Mouse (Mus musculus) liver, embryonic 16.5 days (tissue): ENCODE measurements around the gene D630023F18Rik. TPM values are rescaled to one million over a fixed set of nuclear protein-coding genes. Genes with fewer than 3 reads are reported as not detected.
A peak's percentile ranks its signal among the peaks of the same experiment; 100 is the strongest.

Experiments used
- ATAC-seq: fragments of 200-750 bp; cut with Nextera tagmentation; 2 replicates; pipeline ENCODE4 v1.8.0; 2017; ENCODE audit warnings: low read depth, mild to moderate bottlenecking, moderate number of reproducible peaks, moderate library complexity
- H3K27ac ChIP-seq: fragments of 300-500 bp; sonication (generic); 2 replicates; pipeline ENCODE4 v1.5.1; 2014; ENCODE audit warnings: mild to moderate bottlenecking, low read length
- H3K27me3 ChIP-seq: fragments of 300-500 bp; sonication (generic); 2 replicates; pipeline ENCODE4 v1.6.1; 2014; ENCODE audit warnings: low read depth, low read length, mixed read lengths; ENCODE audit not compliant: control insufficient read depth, insufficient read depth
- H3K36me3 ChIP-seq: fragments of 300-500 bp; sonication (generic); 2 replicates; pipeline ENCODE4 v1.6.1; 2014; ENCODE audit warnings: mild to moderate bottlenecking; ENCODE audit not compliant: control insufficient read depth, insufficient read depth
- H3K4me1 ChIP-seq: fragments of 300-500 bp; sonication (generic); 2 replicates; pipeline ENCODE4 v1.6.1; 2014; ENCODE audit warnings: low read depth, low read length, mixed read lengths; ENCODE audit not compliant: control insufficient read depth
- H3K4me2 ChIP-seq: fragments of 300-500 bp; sonication (generic); 2 replicates; pipeline ENCODE4 v1.6.1; 2014; ENCODE audit warnings: low read depth, low read length, mixed read lengths
- H3K4me3 ChIP-seq: fragments of 300-500 bp; sonication (generic); 2 replicates; pipeline ENCODE4 v1.5.1; 2014; ENCODE audit warnings: low read depth, mild to moderate bottlenecking, low read length
- H3K9ac ChIP-seq: fragments of 300-500 bp; sonication (generic); 2 replicates; pipeline ENCODE4 v1.6.1; 2014; ENCODE audit warnings: low read depth, low read length
- H3K9me3 ChIP-seq: fragments of 300-500 bp; sonication (generic); replicated peaks from 2 replicates; pipeline ENCODE4 v1.6.1; 2016; ENCODE audit warnings: low read length; ENCODE audit not compliant: control insufficient read depth
- WGBS: fragments of 180-500 bp; shearing (Covaris S2); extraction: QIAGEN DNeasy Blood & Tissue Kit; methylation state at CpG from one replicate; pipeline ENCODE4 v1.1.7; 2014; ENCODE audit not compliant: insufficient replicate concordance; 5-methylcytosine and 5-hydroxymethylcytosine counted together
- polyA plus RNA-seq: library from polyadenylated mRNA; unstranded; fragments of >200 nt; fragmentation: Nextera tagmentation; extraction: Ambion mirVana; gene quantifications from 2 replicates; pipeline ENCODE4 v1.2.1, GENCODE M21; 2015

Gene D630023F18Rik
- polyA plus RNA-seq, 1 experiment from 2014 or later, result 0.48 TPM

- no peak overlapping the region for H3K27ac ChIP-seq
- 50% methylated on average over 8 of the region's 8 CpGs for WGBS
- ATAC-seq, result no peak
- no peak overlapping the region for H3K4me2 ChIP-seq
- H3K9me3 ChIP-seq, result no peaks in the 10 kb centered on the region
- no peak overlapping the region for H3K9ac ChIP-seq
- H3K4me3 ChIP-seq, result no peak overlapping the region
- no peaks in the 10 kb centered on the region for H3K27me3 ChIP-seq
- no peaks in the 10 kb centered on the region for H3K36me3 ChIP-seq
- H3K4me1 ChIP-seq, result no peaks in the 10 kb centered on the region
Measured at GRCm38 (mm10) chr1:65118150-65118913, 4.7 kb downstream of the D630023F18Rik start.

GRCm38 (mm10) chr1:65113536-65114172 is 9.4 kb downstream of the D630023F18Rik start:
- Histone ChIP-seq H3K36me3 (no peaks in the 10 kb centered on the region), H3K9me3 (no peaks in the 10 kb centered on the region), H3K4me3 (no peak overlapping the region), H3K4me1 (no peaks in the 10 kb centered on the region; the same call in 1 of the 2 replicates), H3K4me2 (peak overlapping the region; percentile 19; the same call in 1 of the 2 replicates), H3K27me3 (no peaks in the 10 kb centered on the region), H3K27ac (no peak overlapping the region), H3K9ac (no peak overlapping the region)
- ATAC-seq, result peak; percentile 53; the same call in 1 of the 2 replicates
- 53% methylated on average over 5 of the region's 5 CpGs for WGBS

DNA sequence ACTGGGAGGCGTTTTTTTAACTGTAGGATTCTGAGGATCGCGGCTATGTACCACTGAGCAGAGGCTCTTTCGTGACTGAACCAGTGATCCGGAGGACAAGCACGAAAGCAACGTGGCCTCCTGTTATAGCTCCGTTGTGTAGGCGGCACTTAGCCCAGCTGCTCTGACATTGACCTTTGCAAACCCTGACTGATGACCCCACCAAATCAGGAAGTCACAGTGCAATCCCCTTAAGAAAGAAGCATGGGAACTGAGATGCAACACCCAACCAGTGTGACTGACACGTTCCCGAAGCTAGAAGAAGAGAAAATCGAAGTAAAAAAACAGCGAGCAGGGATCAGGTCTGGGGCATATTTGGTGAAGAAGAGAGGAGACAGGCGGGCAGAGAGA is 10.2 kb downstream of the D630023F18Rik start:
- H3K36me3 ChIP-seq, result no peaks in the 10 kb centered on the region
- no peaks in the 10 kb centered on the region for H3K27me3 ChIP-seq
- no peaks in the 10 kb centered on the region; the same call in 1 of the 2 replicates for H3K4me1 ChIP-seq
- ATAC-seq, result peak; percentile 60
- peak overlapping the region; percentile 8; the same call in 1 of the 2 replicates for H3K4me3 ChIP-seq
- H3K4me2 ChIP-seq, result peak overlapping the region; percentile 55
- H3K9ac ChIP-seq, result no peak overlapping the region
- peak overlapping the region; percentile 65 for H3K27ac ChIP-seq
- H3K9me3 ChIP-seq, result no peaks in the 10 kb centered on the region
- WGBS, result 40% methylated on average over 14 of the region's 14 CpGs

- 9% methylated on average over 8 of the region's 8 CpGs for WGBS
- H3K4me3 ChIP-seq, result peak overlapping the region; percentile 8; the same call in 1 of the 2 replicates
- H3K4me2 ChIP-seq, result peak overlapping the region; percentile 55
- no peaks in the 10 kb centered on the region for H3K27me3 ChIP-seq
- peak; percentile 43 for ATAC-seq
- no peaks in the 10 kb centered on the region for H3K9me3 ChIP-seq
- H3K9ac ChIP-seq, result no peak overlapping the region
- H3K36me3 ChIP-seq, result no peaks in the 10 kb centered on the region
- no peaks in the 10 kb centered on the region; the same call in 1 of the 2 replicates for H3K4me1 ChIP-seq
- peak overlapping the region; percentile 65 for H3K27ac ChIP-seq
Measured at GRCm38 (mm10) chr1:65112031-65112806, 10.8 kb downstream of the D630023F18Rik start.

DNA sequence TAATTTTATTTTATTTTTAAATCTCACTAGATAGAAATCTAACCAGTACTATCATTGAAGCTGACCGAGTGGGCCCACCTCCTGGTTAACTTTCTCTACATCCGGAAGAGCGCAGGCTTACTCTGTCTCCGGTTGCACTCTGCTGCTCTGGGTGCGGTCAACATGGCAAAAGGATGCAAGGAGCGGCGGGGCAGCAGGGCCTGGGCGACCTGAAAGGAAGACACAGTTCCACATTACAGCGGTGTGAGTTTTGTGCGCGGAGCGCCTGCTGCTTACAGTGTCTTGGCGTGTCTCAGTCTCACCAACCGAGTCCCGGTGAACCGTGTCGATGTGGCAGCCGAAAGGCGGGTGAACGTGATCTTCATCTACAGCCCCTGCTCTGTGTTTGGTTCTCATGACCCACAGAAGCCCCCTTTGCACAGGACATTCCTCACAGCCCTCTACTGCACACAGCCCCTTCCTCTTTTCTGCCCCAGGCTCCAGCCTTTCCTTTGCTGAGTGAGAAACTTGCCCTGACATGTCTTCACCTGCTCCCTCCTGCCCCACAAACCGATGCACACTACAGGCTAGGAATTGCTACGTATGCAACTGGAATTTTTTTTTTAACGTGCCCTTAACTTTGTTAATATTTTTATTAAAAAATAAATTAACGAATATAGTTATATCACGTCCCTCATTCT is 13.1 kb downstream of the D630023F18Rik start:
- Histone ChIP-seq H3K9me3 (no peaks in the 10 kb centered on the region), H3K36me3 (no peaks in the 10 kb centered on the region), H3K4me1 (no peaks in the 10 kb centered on the region; the same call in 1 of the 2 replicates), H3K4me3 (no peak overlapping the region), H3K4me2 (no peak overlapping the region), H3K27me3 (no peaks in the 10 kb centered on the region), H3K9ac (no peak overlapping the region), H3K27ac (no peak overlapping the region)
- ATAC-seq, result no peak
- WGBS, result 66% methylated on average over 25 of the region's 25 CpGs

DNA sequence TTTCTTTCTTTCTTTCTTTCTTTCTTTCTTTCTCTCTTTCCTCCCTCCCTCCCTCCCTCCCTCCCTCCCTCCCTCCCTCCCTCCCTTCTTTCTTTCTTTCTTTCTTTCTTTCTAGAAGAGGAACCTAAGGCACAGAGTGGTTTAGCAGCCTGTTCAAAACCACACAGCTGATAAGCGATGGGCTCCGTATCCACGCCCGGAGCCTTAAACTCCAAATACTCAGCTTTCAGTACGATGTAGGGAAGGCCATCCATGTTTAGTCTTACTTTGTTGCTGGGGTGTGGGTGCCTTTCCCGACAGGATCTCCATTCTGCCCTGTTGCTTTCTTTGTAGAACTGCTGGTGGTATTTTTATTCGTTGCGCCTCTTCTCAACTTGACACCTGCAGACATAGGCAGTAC is 13.8 kb downstream of the D630023F18Rik start:
- WGBS, result 48% methylated on average over 8 of the region's 8 CpGs
- no peak overlapping the region for H3K4me3 ChIP-seq
- no peak for ATAC-seq
- no peaks in the 10 kb centered on the region for H3K9me3 ChIP-seq
- no peak overlapping the region for H3K27ac ChIP-seq
- H3K4me1 ChIP-seq, result no peaks in the 10 kb centered on the region; the same call in 1 of the 2 replicates
- H3K27me3 ChIP-seq, result no peaks in the 10 kb centered on the region
- no peaks in the 10 kb centered on the region for H3K36me3 ChIP-seq
- H3K4me2 ChIP-seq, result no peak overlapping the region
- H3K9ac ChIP-seq, result no peak overlapping the region

DNA sequence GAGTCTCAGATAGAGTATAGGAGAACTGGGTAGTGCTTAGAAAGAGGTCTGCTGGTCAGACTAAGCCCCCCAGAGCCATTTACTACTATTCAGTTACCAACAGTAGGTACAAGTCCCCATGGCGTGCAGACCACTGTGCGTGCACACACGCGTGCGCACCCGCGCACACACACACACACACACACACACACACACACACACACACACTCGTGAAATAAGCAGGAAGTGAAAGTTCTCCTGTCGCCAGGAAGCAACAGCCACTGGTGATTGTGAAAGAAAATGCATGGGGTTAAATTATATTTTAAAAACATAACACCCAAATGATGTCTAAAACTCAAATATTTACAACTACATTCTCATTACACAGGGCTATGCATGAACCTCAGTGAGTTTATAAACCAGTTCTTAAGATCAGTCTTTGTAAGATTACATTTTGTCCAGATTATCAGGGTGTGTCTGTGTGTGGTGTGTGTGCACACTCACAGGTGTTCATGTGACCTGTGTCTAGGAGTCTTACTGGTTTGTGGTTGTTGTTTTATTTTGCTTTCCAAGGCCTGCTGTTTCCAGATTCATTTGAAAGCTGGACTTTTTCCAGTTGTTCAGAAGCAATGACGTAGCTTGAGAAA is 15.2 kb downstream of the D630023F18Rik start:
- no peaks in the 10 kb centered on the region for H3K36me3 ChIP-seq
- H3K9ac ChIP-seq, result no peak overlapping the region
- no peak for ATAC-seq
- no peaks in the 10 kb centered on the region for H3K27me3 ChIP-seq
- WGBS, result 66% methylated on average over 10 of the region's 10 CpGs
- no peak overlapping the region for H3K4me3 ChIP-seq
- H3K27ac ChIP-seq, result no peak overlapping the region
- H3K9me3 ChIP-seq, result no peaks in the 10 kb centered on the region
- H3K4me1 ChIP-seq, result no peaks in the 10 kb centered on the region; the same call in 1 of the 2 replicates
- H3K4me2 ChIP-seq, result no peak overlapping the region

GRCm38 (mm10) chr1:65103273-65103672 is 19.7 kb downstream of the D630023F18Rik start, which contains the start of gene Cryga:
Gene Cryga, minus strand, starts transcription at chr1:65103373.
- WGBS, result 81% methylated on average over 11 of the region's 11 CpGs
- no peaks in the 10 kb centered on the region for H3K4me1 ChIP-seq

More at GRCm38 (mm10) chr1:65103273-65103672, 19.7 kb downstream of the D630023F18Rik start, which contains the start of gene Cryga:
- H3K9ac ChIP-seq, result no peak within 1 kb of the TSS
- no peaks in the 10 kb centered on the region for H3K9me3 ChIP-seq
- no peaks in the 10 kb centered on the region for H3K36me3 ChIP-seq
- H3K4me3 ChIP-seq, result no peak within 1 kb of the TSS
- no peak within 1 kb of the TSS for H3K27ac ChIP-seq
- no peaks in the 10 kb centered on the region for H3K27me3 ChIP-seq
- H3K4me2 ChIP-seq, result no peak within 1 kb of the TSS
- ATAC-seq, result no peak
